Mouse (Mus musculus): ENCODE measurements around the gene Rcor1.
"Not testable (repeated sequence)": the region's sequence is repeated elsewhere in the genome, so short reads cannot be mapped to it uniquely, and the experiment has no call there.

Gene Rcor1

DNA sequence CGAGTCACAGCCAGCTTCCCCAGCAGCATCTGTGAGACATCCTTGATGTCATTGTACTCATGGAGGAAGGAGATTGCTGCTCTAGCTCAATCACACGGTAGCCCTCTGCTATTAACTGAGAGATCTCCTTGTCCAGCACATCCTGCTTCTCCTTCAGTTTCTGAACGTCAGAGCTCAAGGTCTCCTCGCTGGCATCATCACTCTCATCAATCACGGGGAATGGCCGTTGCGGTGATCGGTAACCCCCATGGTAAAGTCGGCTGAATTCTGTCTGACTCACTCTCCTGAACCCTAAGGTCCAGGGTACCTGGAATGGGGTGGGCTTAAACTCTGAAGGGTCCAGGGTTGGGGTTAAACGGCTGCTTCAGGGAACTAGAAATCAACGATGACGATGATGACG lies 28.7 kb downstream of the Rcor1 start:
- DNase-seq (ENCODE audit: low spot score in 2 of 2): no peak

DNA sequence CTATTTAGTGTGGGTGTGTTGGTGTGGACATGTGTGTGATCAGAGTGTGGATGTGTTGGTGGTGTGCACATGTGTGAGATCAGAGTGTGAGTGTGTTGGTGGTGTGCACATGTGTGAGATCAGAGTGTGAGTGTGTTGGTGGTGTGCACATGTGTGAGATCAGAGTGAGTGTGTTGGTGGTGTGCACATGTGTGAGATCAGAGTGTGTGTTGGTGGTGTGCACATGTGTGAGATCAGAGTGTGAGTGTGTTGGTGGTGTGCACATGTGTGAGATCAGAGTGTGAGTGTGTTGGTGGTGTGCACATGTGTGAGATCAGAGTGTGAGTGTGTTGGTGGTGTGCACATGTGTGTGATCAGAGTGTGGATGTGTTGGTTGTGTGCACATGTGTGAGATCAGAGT lies 30.1 kb downstream of the Rcor1 start:
- not testable (repeated sequence) for DNase-seq (ENCODE audit: low spot score in 2 of 2)

DNA sequence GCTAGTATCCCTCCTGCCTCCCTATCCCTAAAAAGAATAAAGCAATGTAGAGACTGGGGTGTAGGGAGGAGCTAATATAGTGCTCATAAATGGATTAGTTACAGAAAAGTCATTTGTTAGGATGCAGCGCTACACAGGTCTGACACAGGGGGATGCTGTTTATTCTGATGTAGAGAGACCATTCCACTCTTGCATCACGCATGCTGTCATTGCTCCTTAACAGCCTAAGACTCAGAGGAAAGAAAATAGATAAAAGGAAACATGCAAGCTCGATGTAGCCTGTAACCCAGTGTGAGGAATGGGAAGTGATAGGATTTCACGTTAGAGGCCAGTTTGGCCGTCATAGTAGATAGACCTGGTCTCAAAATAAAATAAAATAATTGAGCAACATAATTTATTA lies 31.9 kb downstream of the Rcor1 start:
- no peak for DNase-seq (ENCODE audit: low spot score in 2 of 2)

DNA sequence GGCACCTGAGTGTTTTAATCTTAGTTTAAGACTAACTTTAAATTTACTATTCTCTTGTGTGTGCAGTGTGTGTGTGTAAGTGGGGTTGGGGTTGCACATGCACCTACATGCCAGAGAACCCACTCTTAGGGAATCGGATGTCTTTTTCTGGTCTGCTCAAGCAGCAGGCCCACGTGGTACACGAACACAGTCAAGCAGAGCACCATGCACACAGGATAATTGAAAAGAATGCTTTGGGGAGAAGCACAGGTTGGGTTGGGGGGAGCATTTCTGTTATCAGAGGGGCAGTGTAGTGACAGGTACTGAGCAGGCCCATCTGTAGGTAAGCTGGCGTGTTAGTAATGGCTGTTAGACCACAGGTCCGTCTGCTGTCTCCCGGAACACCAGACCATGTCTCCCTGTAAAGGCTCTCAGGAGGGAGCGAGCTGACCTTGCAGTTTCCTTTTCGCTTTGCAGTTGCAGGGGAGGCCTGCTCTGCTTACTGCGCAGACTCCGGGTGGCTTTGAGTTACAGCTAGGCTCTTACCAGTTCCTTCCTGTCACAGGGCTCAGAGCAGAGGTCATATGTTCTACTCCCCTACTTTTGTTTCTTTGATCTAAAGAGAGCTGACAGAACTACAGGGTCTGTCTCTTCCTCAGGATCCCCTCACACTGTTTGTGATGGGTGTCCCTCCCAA lies 32.5 kb downstream of the Rcor1 start:
- no peak for DNase-seq (ENCODE audit: low spot score in 2 of 2)

DNA sequence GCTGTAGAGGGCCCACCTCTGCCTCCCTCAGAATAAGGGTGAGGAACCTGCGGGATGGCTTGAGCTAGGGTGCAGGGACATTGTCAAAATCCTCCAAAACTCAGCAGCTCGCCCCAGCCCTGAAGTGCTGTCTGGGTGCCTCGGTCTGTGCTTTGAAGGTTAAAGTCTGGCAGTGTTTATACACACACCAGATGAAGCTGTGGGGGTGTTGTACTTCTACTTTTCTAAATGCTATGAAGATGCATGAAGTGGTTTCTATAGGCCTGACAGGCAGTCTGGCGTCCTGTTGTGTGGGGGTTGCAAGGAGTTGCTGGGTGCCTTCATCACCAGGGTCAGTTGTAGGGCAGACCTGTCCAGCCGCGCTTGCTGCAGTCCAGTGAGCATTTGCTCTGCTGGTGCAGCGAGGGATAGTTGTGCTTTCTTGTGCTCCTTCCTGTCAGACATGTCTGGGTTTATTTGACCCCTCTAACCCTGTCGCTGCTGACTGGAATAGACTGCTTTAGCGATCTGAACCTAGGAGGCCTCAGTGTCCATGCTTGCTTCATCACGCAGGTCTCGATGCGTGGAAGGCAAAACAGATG lies 37.3 kb downstream of the Rcor1 start:
- DNase-seq (ENCODE audit: low spot score in 2 of 2): no peak

DNA sequence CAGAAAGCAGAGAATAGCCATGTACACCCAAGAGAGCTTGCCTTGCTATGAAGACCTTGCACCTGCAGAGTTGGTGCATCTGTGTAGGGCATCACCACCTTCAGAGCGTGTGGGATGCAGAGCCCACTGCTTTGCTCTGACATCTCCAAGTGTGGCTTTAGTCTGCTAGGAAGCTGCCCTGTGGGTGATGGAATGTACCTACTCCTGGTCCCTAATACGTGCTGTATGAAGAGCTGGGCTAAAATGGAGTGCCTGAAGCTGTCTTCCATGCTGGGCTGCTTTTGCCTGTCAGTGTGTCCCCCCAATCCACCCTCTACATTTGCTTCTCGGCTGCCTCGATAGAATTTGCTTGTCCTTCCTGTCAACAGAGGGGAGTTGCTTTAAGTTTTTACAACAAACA lies 46.4 kb downstream of the Rcor1 start:
- no peak for DNase-seq (ENCODE audit: low spot score in 2 of 2)

DNA sequence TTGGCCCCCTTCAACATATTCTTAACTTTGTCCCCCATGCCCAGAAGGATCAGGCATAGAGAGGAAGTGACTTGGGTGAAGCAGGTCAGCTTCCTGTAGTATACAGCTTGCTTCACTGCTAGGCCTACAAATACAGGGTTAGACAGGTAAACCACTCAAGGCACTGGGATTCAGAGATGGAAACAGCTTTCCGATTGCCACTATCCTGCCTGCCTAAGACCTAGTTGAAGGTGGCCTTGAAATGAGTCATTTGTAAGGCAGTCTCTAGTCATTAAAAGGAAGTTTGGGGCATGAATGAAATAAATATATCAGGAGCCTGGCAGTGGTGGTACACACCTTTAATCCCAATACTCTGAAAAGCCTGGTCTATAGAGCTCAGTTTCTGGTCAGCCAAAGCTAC lies 47.9 kb downstream of the Rcor1 start:
- no peak for DNase-seq (ENCODE audit: low spot score in 2 of 2)

DNA sequence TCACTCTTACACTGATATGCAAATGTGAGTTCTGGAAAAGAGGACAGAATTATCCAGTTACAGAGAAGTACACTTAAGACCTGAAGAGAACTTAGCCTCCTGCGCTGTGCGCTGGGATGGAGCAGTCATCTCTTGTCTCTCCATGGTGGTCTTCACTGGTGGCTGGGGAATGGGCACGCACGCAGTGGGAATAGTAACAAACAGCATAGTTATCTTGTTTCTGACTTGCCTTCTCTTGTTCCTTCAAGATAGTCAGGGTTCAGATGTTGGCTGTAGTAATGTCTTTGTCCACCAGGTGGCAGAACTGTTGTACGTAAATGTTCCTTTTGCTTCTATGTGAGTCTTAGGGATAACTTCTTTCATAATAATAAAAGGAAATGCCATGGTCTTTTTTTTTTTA lies 49.0 kb downstream of the Rcor1 start:
- peak; percentile 49 to 74 for DNase-seq (ENCODE audit: low spot score in 2 of 2)

DNA sequence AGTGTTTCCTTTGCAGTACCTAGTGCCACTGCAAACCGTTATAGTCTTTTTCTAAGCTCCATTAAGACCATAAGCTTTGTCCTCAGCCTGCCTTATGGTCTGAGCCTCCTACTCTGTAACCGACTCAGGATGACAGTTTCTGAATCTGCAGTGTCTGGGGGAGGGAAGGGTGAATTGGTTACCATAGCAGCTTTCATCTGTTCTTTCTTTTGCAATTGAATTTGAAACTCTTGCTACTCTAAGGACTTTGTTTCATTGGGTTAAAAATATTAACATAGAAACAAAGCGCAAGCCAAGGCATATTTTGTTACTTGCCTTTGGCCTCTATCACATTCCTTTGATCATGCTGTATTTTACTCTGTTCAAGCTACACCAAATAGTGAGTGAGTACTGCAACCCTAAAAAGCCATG lies 49.6 kb downstream of the Rcor1 start:
- no peak for DNase-seq (ENCODE audit: low spot score in 2 of 2)

DNA sequence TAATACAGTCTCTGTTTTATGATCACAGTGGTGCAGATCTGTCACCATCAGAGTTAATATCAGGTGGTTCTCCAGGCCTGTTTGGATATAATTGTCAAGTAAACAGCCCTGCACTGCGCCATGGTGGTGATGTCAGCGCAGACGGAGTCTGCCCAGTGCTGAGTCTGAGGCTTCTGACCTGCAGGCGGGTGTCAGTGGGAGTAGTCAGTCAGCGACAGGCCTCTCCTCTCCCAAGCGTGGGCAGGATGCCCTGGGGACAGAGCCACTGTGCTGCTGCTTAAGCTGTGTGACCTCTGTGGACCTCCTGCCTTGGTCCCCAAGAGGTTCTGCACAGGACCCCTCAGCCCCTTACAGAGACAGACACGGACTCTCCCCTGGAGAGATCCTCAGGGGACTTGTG lies 50.0 kb downstream of the Rcor1 start:
- no peak for DNase-seq (ENCODE audit: low spot score in 2 of 2)

DNA sequence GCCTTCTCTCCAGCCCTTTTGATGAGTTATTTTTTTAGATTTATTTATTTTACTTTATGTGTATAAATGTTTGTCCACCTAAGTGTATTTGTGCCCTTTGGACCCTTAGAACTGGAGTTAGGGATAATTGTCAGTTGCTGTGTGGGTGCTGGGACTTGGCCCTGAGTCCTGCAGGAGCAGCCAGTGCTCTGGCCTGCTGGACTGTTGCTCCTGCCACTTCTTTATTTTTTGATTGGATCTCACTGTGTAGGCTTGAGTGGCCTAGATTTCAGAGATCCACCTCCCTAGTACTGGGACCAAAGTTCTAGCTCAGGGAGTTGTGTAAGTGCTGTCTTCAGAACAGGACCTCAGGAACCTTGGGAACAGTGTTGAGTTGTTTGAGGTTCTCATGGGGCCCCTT lies 51.6 kb downstream of the Rcor1 start:
- no peak for DNase-seq (ENCODE audit: low spot score in 2 of 2)

DNA sequence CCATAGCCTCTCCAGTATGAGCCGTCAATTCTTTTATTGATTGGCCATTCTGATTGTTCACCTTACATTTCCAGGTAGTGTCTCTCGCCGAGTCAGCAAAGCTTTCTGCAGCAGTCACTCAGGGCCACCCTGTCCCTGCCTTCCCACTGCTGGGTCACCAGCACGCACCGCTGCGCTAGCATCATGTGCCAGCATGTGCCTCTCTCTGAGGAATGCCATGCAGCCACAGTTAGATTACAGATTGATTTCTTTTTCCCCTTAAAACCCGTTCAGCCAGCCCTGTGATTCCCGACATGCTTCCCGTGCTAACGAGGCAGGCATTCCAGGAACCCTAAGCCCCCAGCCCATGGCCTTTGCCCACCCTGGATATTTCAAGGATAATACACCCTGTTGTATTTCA lies 52.8 kb downstream of the Rcor1 start:
- DNase-seq (ENCODE audit: low spot score in 2 of 2): no peak

DNA sequence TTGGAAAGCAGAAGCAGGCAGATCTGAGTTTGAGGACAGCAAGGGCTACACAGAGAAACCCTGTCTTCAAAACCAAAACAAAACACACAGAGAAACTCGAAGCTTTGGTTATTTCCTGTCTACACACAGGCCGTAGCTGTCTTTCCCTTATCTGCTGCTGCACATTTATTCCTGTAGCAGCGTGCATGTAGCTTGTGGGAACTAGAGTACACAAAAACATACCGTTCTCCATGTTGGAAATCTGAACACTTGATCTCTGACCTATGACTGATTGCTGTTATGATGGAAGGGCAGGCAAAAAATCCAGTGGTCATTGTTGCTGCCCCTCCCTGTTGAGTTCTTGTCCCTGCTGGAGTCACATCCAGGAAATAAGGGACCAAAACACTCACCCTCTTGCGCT lies 54.9 kb downstream of the Rcor1 start:
- DNase-seq (ENCODE audit: low spot score in 2 of 2): no peak

DNA sequence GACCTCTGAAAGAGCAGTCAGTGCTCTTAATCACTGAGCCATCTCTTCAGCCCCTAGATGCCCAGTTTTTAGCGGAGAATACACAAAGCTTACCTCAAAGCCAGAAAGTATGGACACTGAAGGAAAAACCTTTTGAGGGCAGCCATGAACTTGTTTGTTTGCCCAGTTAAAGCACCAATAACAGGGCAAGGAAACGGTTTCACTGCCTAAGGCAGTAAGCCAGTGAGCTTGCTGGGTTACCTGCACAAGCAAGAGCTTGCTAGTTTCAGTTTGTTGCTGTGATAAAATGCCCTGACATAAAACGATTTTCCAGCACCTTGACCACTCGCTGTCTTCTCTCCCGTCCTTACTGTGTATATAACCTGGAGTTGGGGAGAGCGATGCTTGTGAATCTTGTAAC lies 55.9 kb downstream of the Rcor1 start:
- DNase-seq (ENCODE audit: low spot score in 2 of 2): no peak

DNA sequence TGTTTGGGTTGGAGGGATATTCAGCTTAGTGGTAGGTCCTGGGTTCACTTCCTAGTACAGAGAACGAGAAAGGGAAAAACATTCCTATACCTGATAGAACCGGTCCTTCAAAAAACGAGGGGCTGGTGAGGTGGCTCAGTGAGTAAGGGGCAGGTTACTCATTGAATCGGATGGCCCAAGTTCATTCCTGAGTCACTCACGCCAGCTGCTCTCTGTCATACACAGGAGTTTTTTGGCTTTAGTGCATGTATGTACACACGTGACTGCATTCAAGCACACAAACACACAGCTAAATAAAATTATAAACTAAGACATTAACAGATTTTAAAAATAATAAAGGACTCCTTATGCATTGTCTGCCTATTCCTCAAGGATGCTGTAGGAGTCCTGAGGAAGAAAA lies 57.1 kb downstream of the Rcor1 start:
- no peak for DNase-seq (ENCODE audit: low spot score in 2 of 2)

DNA sequence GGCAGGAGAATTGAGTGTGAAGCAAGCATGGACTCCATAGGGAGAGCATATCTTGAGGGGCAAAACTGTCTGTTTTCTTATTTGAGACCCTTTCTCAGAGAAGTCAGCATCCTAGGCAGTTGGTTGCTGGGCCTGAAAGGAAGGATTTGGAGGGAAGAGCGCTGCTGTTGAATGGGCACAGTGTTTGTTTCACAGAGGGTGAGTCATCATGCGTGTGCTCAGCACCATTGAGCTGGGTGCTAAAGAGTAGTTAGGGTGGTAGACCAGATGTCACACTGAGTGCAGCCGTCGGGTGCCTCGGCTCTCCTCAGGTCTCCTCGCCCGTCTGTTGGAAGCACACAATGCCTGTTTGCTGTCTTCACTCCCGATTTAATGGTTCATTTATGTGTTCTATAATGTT lies 57.9 kb downstream of the Rcor1 start:
- DNase-seq (ENCODE audit: low spot score in 2 of 2): no peak

DNA sequence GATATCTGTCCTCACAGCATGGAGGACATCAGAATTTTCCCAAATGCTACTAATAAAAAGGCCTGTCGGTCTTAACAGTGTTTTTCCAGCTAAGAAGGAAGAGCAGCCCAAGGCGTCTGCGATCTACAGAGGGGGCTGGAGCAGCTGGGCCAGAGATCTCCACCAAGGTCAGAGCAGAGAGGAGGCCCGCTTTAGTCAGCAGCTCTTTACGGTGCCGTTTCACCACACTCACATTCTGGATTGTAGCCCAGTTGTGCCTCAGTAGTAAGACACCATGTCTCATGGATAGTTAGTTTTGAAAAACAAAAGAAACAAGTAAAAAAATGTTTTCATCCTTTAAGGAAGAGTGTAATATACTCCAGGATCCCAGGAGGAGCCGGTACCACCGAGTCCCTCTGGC lies 72.0 kb downstream of the Rcor1 start:
- no peak for DNase-seq (ENCODE audit: low spot score in 2 of 2)

DNA sequence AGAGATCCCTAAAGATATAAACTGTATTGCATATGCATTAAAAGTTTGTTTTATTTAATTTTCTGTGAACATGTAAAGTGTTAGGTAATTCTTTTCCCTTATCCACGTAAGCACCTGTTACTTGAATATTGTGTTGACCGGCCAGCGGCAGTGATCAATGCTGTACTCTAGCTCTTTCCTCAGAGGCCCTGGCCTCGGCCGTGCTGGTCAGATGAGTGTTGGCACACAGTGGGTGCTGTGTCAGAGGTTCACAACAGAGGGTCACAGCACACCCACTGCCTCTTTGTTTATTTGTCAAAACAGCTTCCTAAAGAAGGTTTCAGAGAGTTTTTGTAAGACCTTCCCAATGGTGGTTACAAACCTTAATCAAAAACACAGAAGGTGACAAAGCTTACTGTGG lies 75.4 kb downstream of the Rcor1 start:
- DNase-seq (ENCODE audit: low spot score in 2 of 2): no peak

DNA sequence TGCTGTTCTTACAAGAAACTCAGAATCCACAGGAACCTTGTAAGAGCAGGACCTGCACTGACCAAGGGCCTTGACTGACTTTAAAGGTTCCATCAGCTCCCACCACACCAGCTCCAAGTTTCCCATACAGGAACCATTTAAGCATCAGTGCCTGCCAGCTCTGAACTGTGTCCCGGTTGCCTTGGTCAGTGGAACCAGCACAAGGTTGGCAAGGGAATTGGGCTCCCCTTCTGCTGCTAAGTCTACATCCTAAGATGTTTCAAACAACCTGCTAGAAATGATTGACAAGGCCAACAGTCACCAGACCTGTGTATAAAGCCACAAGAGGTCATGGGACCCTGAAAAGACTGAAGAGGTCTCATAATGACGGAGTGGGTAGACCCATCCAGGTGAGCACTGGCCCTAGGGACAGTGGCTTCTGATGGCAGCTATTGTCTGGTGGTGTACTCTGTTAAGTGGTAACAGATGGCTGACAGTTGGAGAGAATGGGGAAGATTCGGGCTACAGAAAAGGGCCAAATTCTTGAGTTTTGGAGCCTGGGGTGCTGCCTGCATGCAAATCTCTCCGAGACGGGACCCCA lies 80.4 kb downstream of the Rcor1 start:
- DNase-seq (ENCODE audit: low spot score in 2 of 2): no peak

DNA sequence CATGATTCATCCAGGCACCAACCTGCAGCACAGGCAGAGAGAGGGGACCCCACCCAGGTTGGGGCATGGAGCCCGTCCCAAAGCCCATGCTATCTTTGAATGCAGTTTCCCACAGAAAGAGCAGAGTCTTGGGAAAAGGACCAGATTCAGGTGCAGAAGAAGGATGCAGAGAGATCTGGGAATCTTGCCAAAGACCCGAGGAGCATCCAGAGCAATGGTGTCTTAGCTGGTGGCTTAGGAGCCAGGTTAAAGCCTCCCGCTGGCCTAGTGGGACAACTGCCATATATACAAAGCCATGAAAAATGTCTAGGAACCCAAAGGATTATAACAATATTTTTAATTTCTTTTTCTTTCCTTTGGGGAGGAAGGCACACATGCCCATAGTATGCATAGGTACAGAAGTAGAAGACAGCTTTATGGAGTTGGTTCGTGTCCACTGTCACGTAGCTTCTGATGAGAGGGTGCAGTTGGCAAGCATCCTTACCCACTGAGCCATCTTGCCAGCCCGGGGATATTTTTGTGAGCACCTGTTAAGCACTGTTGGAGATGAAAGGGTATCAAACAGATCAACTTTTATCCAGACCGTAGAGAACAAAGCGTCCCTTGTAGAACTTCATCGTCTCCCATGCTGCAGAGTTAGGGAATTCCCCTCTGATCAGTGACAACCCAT lies 82.0 kb downstream of the Rcor1 start:
- no peak for DNase-seq (ENCODE audit: low spot score in 2 of 2)

DNA sequence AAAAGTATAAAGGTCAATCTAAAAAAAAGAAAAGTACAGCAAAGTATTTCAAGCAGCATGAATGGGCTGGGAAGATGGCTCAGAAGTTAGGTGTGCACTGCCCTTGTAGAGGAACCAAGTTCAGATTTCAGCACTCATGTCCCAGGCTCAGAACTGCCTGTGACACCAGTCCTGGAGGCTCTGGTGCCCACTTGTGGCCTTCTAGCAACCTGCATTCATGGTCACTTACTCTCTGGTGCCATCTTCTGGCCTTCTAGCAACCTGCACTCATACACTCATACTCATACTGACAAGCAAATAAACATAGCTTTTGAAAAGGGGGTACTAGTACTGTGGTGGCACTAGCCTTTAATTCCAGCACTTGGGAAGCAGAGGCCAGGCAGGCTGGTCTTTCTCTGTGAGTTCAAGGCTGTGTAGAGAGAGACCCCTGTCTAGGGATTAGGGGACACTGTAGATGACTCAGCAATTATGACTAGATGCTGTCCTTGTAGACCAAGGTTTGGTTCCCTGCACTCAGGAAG lies 83.2 kb downstream of the Rcor1 start:
- no peak for DNase-seq (ENCODE audit: low spot score in 2 of 2)

DNA sequence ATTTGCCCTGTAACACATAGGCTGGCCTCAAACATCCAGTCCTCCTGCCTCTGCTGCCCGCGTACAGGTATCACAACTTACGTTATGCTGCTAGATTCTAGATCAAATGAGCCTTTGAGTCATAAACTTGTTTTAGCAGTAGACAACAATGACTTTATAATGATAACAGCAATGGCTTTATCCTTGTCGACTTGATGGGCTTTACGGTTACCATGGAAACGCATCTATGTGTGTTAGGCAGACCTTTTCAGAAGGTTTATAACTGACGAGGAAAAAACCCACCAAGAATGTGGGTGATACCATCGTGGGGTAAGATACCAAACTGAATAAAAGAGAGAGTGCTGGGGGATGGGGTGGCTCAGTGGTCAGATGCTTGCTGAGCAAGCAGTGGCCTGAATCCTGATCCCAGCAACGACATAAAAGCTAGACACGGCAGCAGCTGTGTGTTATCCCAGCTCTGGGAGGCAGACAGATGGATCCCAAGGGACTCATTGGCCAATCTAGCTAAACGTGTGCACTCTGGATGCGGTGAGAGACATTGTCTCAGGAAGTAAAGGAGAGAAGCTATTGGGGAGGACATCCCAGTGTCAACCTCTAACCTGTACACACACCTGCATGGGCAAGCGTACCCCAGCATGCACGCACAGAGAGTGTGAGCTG lies 85.6 kb downstream of the Rcor1 start:
- no peak for DNase-seq (ENCODE audit: low spot score in 2 of 2)

All from cerebellum, postnatal 4 days (tissue).